Mouse (Mus musculus) neural tube, embryonic 14.5 days (tissue): ENCODE measurements around the gene Chd6. TPM values are rescaled to one million over a fixed set of nuclear protein-coding genes. Genes with fewer than 3 reads are reported as not detected.

Experiments used
- ATAC-seq: fragments of 200-750 bp; cut with Nextera tagmentation; 2 replicates; pipeline ENCODE4 v1.8.0; 2017; ENCODE audit warnings: low read depth, mild to moderate bottlenecking, moderate TSS enrichment, moderate library complexity
- H3K27ac ChIP-seq: fragments of 300-500 bp; sonication (generic); 2 replicates; pipeline ENCODE4 v1.5.1; 2014; ENCODE audit warnings: low read depth, mild to moderate bottlenecking, control low read depth, low read length, moderate library complexity, mixed read lengths
- H3K27me3 ChIP-seq: fragments of 300-500 bp; sonication (generic); 2 replicates; pipeline ENCODE4 v1.6.1; 2014; ENCODE audit warnings: low read length; ENCODE audit not compliant: control insufficient read depth, insufficient read depth
- H3K36me3 ChIP-seq: fragments of 300-500 bp; sonication (generic); 2 replicates; pipeline ENCODE4 v1.6.1; 2014; ENCODE audit warnings: low read length, mixed read lengths; ENCODE audit not compliant: control insufficient read depth, insufficient read depth
- H3K4me1 ChIP-seq: fragments of 300-500 bp; sonication (generic); 2 replicates; pipeline ENCODE4 v1.6.1; 2014; ENCODE audit warnings: low read length; ENCODE audit not compliant: control insufficient read depth, insufficient read depth
- H3K4me2 ChIP-seq: fragments of 300-500 bp; sonication (generic); 2 replicates; pipeline ENCODE4 v1.6.1; 2014; ENCODE audit warnings: mild to moderate bottlenecking, low read depth, low read length, control low read depth
- H3K4me3 ChIP-seq: fragments of 300-500 bp; sonication (generic); 2 replicates; pipeline ENCODE4 v1.5.1; 2014; ENCODE audit warnings: low read depth, low read length, control low read depth, mixed read lengths
- H3K9ac ChIP-seq: fragments of 300-500 bp; sonication (generic); replicated peaks from 2 replicates; pipeline ENCODE4 v1.6.1; 2014; ENCODE audit warnings: low read depth, mild to moderate bottlenecking, control low read depth, low read length, mixed read lengths
- H3K9me3 ChIP-seq: fragments of 300-500 bp; sonication (generic); 2 replicates; pipeline ENCODE4 v1.6.1; 2016; ENCODE audit warnings: low read length; ENCODE audit not compliant: control insufficient read depth
- WGBS: fragments of 180-500 bp; shearing (Covaris S2); extraction: QIAGEN DNeasy Blood & Tissue Kit; methylation state at CpG from one replicate; pipeline ENCODE4 v1.1.7; 2014; 5-methylcytosine and 5-hydroxymethylcytosine counted together
- polyA plus RNA-seq: library from polyadenylated mRNA; unstranded; fragments of >200 nt; fragmentation: Nextera tagmentation; extraction: Ambion mirVana; gene quantifications from 2 replicates; pipeline ENCODE4 v1.2.1, GENCODE M21; 2014

Gene Chd6
- polyA plus RNA-seq, 1 experiment from 2014 or later = 45.6 TPM

- no peaks in the 10 kb centered on the region for H3K4me1 ChIP-seq
- peaks cover 4% of the 10 kb centered on the region for H3K36me3 ChIP-seq
- WGBS = 55% methylated on average over 6 of the region's 6 CpGs
- no peaks in the 10 kb centered on the region for H3K27me3 ChIP-seq
- no peak for ATAC-seq
- no peaks in the 10 kb centered on the region for H3K9me3 ChIP-seq
- no peak overlapping the region for H3K9ac ChIP-seq
- no peak overlapping the region for H3K27ac ChIP-seq
- H3K4me3 ChIP-seq = no peak overlapping the region
- H3K4me2 ChIP-seq = no peak overlapping the region
These were observed 59.4 kb downstream of the Chd6 start for GRCm38 (mm10) chr2:161049426-161049825.

GRCm38 (mm10) chr2:161044492-161045201 is 64.2 kb downstream of the Chd6 start:
- H3K27ac ChIP-seq = no peak overlapping the region
- 85% methylated on average over 8 of the region's 8 CpGs for WGBS
- no peaks in the 10 kb centered on the region for H3K9me3 ChIP-seq

DNA sequence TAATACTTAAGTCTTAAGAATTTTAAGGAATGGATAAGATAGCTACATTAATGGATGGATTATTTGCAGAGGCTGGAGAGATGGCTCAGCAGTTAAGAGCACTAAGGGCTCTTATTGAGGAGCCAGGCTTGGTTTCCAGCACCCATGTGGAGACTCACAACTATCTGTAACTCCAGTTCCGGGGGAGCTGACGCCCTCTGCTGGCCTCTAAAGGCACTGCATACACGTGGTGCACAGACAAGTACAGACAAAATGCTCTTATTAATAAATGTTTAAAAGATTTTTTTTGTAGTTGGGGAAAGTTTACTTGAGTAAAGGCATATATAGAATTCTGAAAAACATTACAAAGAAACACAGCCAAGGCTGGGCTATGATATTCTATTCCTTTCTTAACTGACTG is 66.0 kb downstream of the Chd6 start:
- ATAC-seq = no peak
- no peak overlapping the region for H3K4me2 ChIP-seq
- WGBS = 77% methylated on average over 3 of the region's 3 CpGs
- H3K27me3 ChIP-seq = no peaks in the 10 kb centered on the region
- H3K9ac ChIP-seq = no peak overlapping the region
- H3K9me3 ChIP-seq = no peaks in the 10 kb centered on the region
- no peak overlapping the region for H3K27ac ChIP-seq
- no peaks in the 10 kb centered on the region for H3K4me1 ChIP-seq
- H3K36me3 ChIP-seq = peaks cover 16% of the 10 kb centered on the region
- no peak overlapping the region for H3K4me3 ChIP-seq

More at GRCm38 (mm10) chr2:161044492-161045201, 64.2 kb downstream of the Chd6 start:
- Histone ChIP-seq H3K4me3 (no peak overlapping the region), H3K4me1 (no peaks in the 10 kb centered on the region), H3K4me2 (no peak overlapping the region), H3K36me3 (peaks cover 4% of the 10 kb centered on the region; the same call in 1 of the 2 replicates), H3K9ac (no peak overlapping the region), H3K27me3 (no peaks in the 10 kb centered on the region)
- ATAC-seq = no peak

GRCm38 (mm10) chr2:161040743-161041142 is 68.1 kb downstream of the Chd6 start:
- no peak for ATAC-seq
- 76% methylated on average over 4 of the region's 4 CpGs for WGBS
- H3K36me3 ChIP-seq = peaks cover 29% of the 10 kb centered on the region

DNA sequence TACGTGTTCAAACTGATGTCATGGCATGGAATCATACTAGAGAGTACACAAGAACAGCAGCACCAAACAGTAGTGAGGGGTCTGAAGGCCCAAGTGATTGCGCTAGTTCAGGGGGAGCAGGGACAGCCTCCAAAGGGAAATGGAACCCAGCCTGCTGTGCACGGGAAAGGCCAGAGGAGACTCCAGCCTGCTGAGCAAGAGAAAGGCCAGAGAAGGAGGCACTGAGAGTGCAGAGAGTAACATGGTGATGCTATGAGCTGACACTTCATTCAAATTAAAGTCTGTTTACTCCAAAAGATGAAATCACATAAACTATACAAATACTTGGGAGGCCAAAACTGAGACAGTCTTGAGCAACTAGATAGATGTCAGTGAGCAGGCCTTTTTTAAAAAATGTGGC is 71.1 kb downstream of the Chd6 start:
- Histone ChIP-seq H3K9ac (no peak overlapping the region), H3K27me3 (no peaks in the 10 kb centered on the region), H3K4me3 (no peak overlapping the region), H3K4me2 (no peak overlapping the region), H3K9me3 (no peaks in the 10 kb centered on the region), H3K36me3 (peaks cover 32% of the 10 kb centered on the region), H3K4me1 (no peaks in the 10 kb centered on the region), H3K27ac (no peak overlapping the region)
- ATAC-seq = no peak
- 87% methylated on average over 3 of the region's 3 CpGs for WGBS

More at GRCm38 (mm10) chr2:161040743-161041142, 68.1 kb downstream of the Chd6 start:
- Histone ChIP-seq H3K27ac (no peak overlapping the region), H3K27me3 (no peaks in the 10 kb centered on the region), H3K4me3 (no peak overlapping the region), H3K4me2 (no peak overlapping the region), H3K9ac (no peak overlapping the region), H3K4me1 (no peaks in the 10 kb centered on the region), H3K9me3 (no peaks in the 10 kb centered on the region)

DNA sequence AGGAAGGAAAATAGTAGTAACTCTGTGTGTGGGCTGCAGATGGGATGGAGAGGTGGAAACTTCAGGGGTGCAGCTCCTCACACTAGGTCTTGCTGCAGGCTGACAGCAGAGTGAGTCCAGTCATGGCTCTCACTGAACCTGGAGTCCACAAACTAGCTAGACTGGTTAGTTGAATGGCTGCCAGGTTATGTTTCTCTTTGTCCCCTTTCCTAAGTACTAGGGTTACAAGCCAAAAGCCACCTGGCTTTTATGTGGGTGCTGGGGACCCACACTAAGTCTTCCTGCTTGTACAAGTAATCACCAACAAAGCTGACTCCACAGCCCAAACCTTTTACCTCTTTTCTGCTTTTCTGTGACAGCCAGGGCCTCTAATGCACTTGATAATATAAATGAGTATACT is 75.7 kb downstream of the Chd6 start:
- ATAC-seq = no peak
- peaks cover 38% of the 10 kb centered on the region for H3K36me3 ChIP-seq

DNA sequence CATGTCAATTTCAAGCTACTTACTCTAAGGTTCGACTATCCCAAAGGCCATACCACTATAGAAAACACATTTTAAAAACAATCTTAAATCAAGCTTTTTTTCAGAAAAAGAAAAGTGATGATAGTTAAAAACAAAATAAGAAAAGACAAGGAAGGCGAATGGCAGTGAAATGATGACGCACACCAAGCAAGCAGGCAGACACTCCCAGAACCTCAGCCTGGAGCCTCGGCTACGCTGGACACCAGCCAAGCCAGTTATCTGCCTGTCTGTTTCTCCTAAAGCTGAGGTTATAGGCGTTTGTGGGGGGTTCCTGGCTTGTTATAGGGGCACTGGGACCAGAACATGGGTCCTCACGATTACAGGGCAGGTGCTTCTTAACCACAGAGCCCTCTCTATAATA is 76.5 kb downstream of the Chd6 start:
- Histone ChIP-seq H3K4me2 (no peak overlapping the region), H3K36me3 (peaks cover 35% of the 10 kb centered on the region), H3K9me3 (no peaks in the 10 kb centered on the region), H3K9ac (no peak overlapping the region), H3K4me1 (no peaks in the 10 kb centered on the region), H3K27me3 (no peaks in the 10 kb centered on the region), H3K27ac (no peak overlapping the region), H3K4me3 (no peak overlapping the region)
- no peak for ATAC-seq
- 82% methylated on average over 7 of the region's 7 CpGs for WGBS

More for the DNA sequence above, 75.7 kb downstream of the Chd6 start:
- Histone ChIP-seq H3K9me3 (no peaks in the 10 kb centered on the region), H3K4me3 (no peak overlapping the region), H3K27ac (no peak overlapping the region), H3K9ac (no peak overlapping the region), H3K27me3 (no peaks in the 10 kb centered on the region), H3K4me1 (no peaks in the 10 kb centered on the region), H3K4me2 (no peak overlapping the region)

- Histone ChIP-seq H3K36me3 (peaks cover 45% of the 10 kb centered on the region), H3K9ac (no peak overlapping the region), H3K4me1 (no peaks in the 10 kb centered on the region), H3K27ac (no peak overlapping the region), H3K27me3 (no peaks in the 10 kb centered on the region), H3K4me2 (no peak overlapping the region), H3K9me3 (no peaks in the 10 kb centered on the region), H3K4me3 (no peak overlapping the region)
- 90% methylated on average over 1 of the region's 1 CpGs for WGBS
- no peak for ATAC-seq
These were observed 84.3 kb downstream of the Chd6 start for GRCm38 (mm10) chr2:161024606-161025005.

DNA sequence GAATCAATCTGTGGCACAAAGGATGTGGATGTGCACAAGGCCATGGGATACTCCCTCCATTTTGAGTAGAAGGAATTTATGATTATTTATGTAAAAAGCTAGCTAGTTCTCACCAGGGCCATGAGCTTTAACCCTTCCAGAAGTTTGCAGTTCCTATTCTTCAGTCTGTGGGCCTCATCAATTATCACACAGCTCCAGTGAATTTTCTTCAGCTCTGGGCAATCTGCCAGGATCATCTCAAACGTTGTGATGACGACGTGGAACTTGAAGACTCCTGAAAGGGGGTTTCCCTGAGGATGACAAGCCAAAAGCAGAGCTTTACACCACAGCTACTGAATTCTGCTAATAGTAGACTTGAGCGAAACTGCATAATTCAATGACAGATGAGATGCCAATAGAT is 91.0 kb downstream of the Chd6 start:
- no peak overlapping the region for H3K4me3 ChIP-seq
- H3K9me3 ChIP-seq = no peaks in the 10 kb centered on the region
- no peak overlapping the region for H3K4me2 ChIP-seq
- peaks cover 71% of the 10 kb centered on the region for H3K36me3 ChIP-seq
- no peak overlapping the region for H3K27ac ChIP-seq
- no peaks in the 10 kb centered on the region for H3K4me1 ChIP-seq
- no peak for ATAC-seq
- no peaks in the 10 kb centered on the region for H3K27me3 ChIP-seq
- no peak overlapping the region for H3K9ac ChIP-seq
- 53% methylated on average over 4 of the region's 4 CpGs for WGBS
